Mouse (Mus musculus) T-cell, adult 66 days (primary cell): Measurements from ENCODE around the gene Olfr670. TPM values are rescaled to one million over a fixed set of nuclear protein-coding genes. Genes with fewer than 3 reads are reported as not detected.

Experiments used
- total RNA-seq, 2 experiments: library from RNA; stranded (reverse); gene quantifications; 3 replicates in 1 of 2; 4 replicates in 1 of 2; pipeline ENCODE4 v1.2.4; 2023

Gene Olfr670
- total RNA-seq: not detected

GRCm38 (mm10) chr7:104962520-104962919 is at the start of gene Olfr670:
Gene Olfr670 (minus strand): TSS chr7:104962620.

GRCm38 (mm10) chr7:105001929-105002328 is 39.5 kb upstream of the Olfr670 start, which contains the start of gene Olfr672:
Gene Olfr672 (minus strand): TSS chr7:105002029.

GRCm38 (mm10) chr7:104979026-104979425 is 16.6 kb upstream of the Olfr670 start, which contains the start of gene Olfr671:
Gene Olfr671 (minus strand): TSS chr7:104979126.

GRCm38 (mm10) chr7:104933940-104934339 is 28.5 kb downstream of the Olfr670 start, which contains the start of gene Olfr669:
Gene Olfr669 (plus strand): TSS chr7:104934240.

GRCm38 (mm10) chr7:104927957-104928356 is 34.5 kb downstream of the Olfr670 start, which contains the start of gene Olfr668:
Gene Olfr668 (minus strand): TSS chr7:104928057.

GRCm38 (mm10) chr7:104921382-104921781 is 41.0 kb downstream of the Olfr670 start, which contains the start of gene Olfr667:
Gene Olfr667 (minus strand): TSS chr7:104921482.

Other genes starting within 250 kb of the Olfr670 start
- gene Usp17le, start 185.2 kb downstream of the Olfr670 start, total RNA-seq: not detected
- gene Usp17lb, start 120.0 kb downstream of the Olfr670 start, total RNA-seq: not detected
- gene Usp17la, start 105.6 kb downstream of the Olfr670 start, total RNA-seq: not detected
- gene Olfr665, start 84.6 kb downstream of the Olfr670 start, total RNA-seq: not detected
- not detected for gene Olfr666, start 66.7 kb downstream of the Olfr670 start, total RNA-seq
- gene Olfr667, start 41.1 kb downstream of the Olfr670 start, total RNA-seq: not detected
- gene Olfr668, start 34.6 kb downstream of the Olfr670 start, total RNA-seq: not detected
- gene Olfr669, start 28.4 kb downstream of the Olfr670 start, total RNA-seq: not detected
- gene Olfr671, start 16.5 kb upstream of the Olfr670 start, total RNA-seq: not detected
- gene Olfr672, start 39.4 kb upstream of the Olfr670 start, total RNA-seq: not detected
- not detected for gene Olfr675, start 65.8 kb upstream of the Olfr670 start, total RNA-seq
- gene Olfr676, start 70.1 kb upstream of the Olfr670 start, total RNA-seq: not detected
- not detected for gene Olfr677, start 88.8 kb upstream of the Olfr670 start, total RNA-seq
- not detected for gene Olfr678, start 101.9 kb upstream of the Olfr670 start, total RNA-seq
- gene Olfr679, start 118.6 kb upstream of the Olfr670 start, total RNA-seq: not detected
- not detected for gene Olfr680-ps1, start 130.2 kb upstream of the Olfr670 start, total RNA-seq
- not detected for gene Olfr681, start 154.2 kb upstream of the Olfr670 start, total RNA-seq
- gene Olfr683, start 184.4 kb upstream of the Olfr670 start, total RNA-seq: not detected
- not detected for gene Olfr684, start 201.0 kb upstream of the Olfr670 start, total RNA-seq
- gene Olfr685, start 223.4 kb upstream of the Olfr670 start, total RNA-seq: not detected
- gene Olfr686, start 244.9 kb upstream of the Olfr670 start, total RNA-seq: not detected